Mouse (Mus musculus) neural tube, embryonic 12.5 days (tissue): ENCODE results near the gene Rpl12. TPM values are rescaled to one million over a fixed set of nuclear protein-coding genes. Genes with fewer than 3 reads are reported as not detected.

Source experiments
- ATAC-seq: fragments of 200-750 bp; cut with Nextera tagmentation; 2 replicates; pipeline ENCODE4 v1.8.0; 2017; ENCODE audit warnings: low read depth, mild to moderate bottlenecking, moderate TSS enrichment, moderate library complexity; ENCODE audit not compliant: low FRiP score
- H3K27ac ChIP-seq: fragments of 300-500 bp; sonication (generic); 2 replicates; pipeline ENCODE4 v1.5.1; 2016
- H3K27me3 ChIP-seq: fragments of 300-500 bp; sonication (generic); replicated peaks from 2 replicates; pipeline ENCODE4 v1.6.1; 2016; ENCODE audit warnings: mild to moderate bottlenecking
- H3K36me3 ChIP-seq: fragments of 300-500 bp; sonication (generic); 2 replicates; pipeline ENCODE4 v1.6.1; 2016; ENCODE audit warnings: mild to moderate bottlenecking
- H3K4me1 ChIP-seq: fragments of 300-500 bp; sonication (generic); 2 replicates; pipeline ENCODE4 v1.6.1; 2016
- H3K4me2 ChIP-seq: fragments of 300-500 bp; sonication (generic); replicated peaks from 2 replicates; pipeline ENCODE4 v1.6.1; 2016; ENCODE audit warnings: mild to moderate bottlenecking
- H3K4me3 ChIP-seq: fragments of 300-500 bp; sonication (generic); 2 replicates; pipeline ENCODE4 v1.5.1; 2016
- H3K9ac ChIP-seq: fragments of 300-500 bp; sonication (generic); 2 replicates; pipeline ENCODE4 v1.6.1; 2016; ENCODE audit warnings: mild to moderate bottlenecking
- H3K9me3 ChIP-seq: fragments of 300-500 bp; sonication (generic); 2 replicates; pipeline ENCODE4 v1.6.1; 2016; ENCODE audit warnings: mild to moderate bottlenecking
- WGBS: fragments of 180-500 bp; shearing (Covaris S2); methylation state at CpG from one replicate; pipeline ENCODE4 v1.1.7; 2016; 5-methylcytosine and 5-hydroxymethylcytosine counted together
- polyA plus RNA-seq: library from polyadenylated mRNA; unstranded; fragments of >200 nt; fragmentation: Nextera tagmentation; extraction: Ambion mirVana; gene quantifications from 2 replicates; pipeline ENCODE4 v1.2.1, GENCODE M21; 2016

Gene Rpl12
- 108 and 122 TPM in 2 replicates for polyA plus RNA-seq

- H3K9ac ChIP-seq: peak within 1 kb of the TSS; percentile 95
- 2% methylated on average over 55 of the region's 55 CpGs for WGBS
- peak within 1 kb of the TSS; percentile 85 for H3K4me3 ChIP-seq
- H3K27ac ChIP-seq: peak within 1 kb of the TSS; percentile 62
- ATAC-seq: peak; percentile 92
- H3K36me3 ChIP-seq: peaks cover 33% of the 10 kb centered on the region
- H3K4me2 ChIP-seq: peak within 1 kb of the TSS; percentile 94
- peaks cover 38% of the 10 kb centered on the region for H3K4me1 ChIP-seq
- no peaks in the 10 kb centered on the region for H3K27me3 ChIP-seq
- no peaks in the 10 kb centered on the region for H3K9me3 ChIP-seq
These were observed at the start of gene Rpl12, which contains the start of gene Lrsam1 for GRCm38 (mm10) chr2:32961192-32961995. TSS of gene Rpl12 (plus strand) at chr2:32961559. TSS of gene Lrsam1 (minus strand) at chr2:32961614.

GRCm38 (mm10) chr2:32911639-32912182 is 49.6 kb upstream of the Rpl12 start:
- H3K27me3 ChIP-seq: no peaks in the 10 kb centered on the region
- H3K9me3 ChIP-seq: no peaks in the 10 kb centered on the region
- 85% methylated on average over 7 of the region's 7 CpGs for WGBS
- no peak overlapping the region for H3K9ac ChIP-seq
- no peak for ATAC-seq
- no peak overlapping the region for H3K4me2 ChIP-seq
- H3K4me1 ChIP-seq: peaks cover 26% of the 10 kb centered on the region
- H3K4me3 ChIP-seq: no peak overlapping the region
- peaks cover 26% of the 10 kb centered on the region; the same call in 1 of the 2 replicates for H3K36me3 ChIP-seq
- no peak overlapping the region for H3K27ac ChIP-seq

GRCm38 (mm10) chr2:32912210-32912804 is 49.1 kb upstream of the Rpl12 start:
- Histone ChIP-seq H3K9ac (no peak overlapping the region), H3K4me1 (peaks cover 26% of the 10 kb centered on the region), H3K9me3 (no peaks in the 10 kb centered on the region), H3K36me3 (peaks cover 26% of the 10 kb centered on the region; the same call in 1 of the 2 replicates), H3K27me3 (no peaks in the 10 kb centered on the region), H3K4me2 (no peak overlapping the region), H3K4me3 (no peak overlapping the region), H3K27ac (no peak overlapping the region)
- WGBS: 31% methylated on average over 19 of the region's 19 CpGs
- no peak for ATAC-seq

GRCm38 (mm10) chr2:32914362-32914761 is 47.0 kb upstream of the Rpl12 start:
- no peak overlapping the region for H3K4me2 ChIP-seq
- H3K36me3 ChIP-seq: peaks cover 36% of the 10 kb centered on the region
- H3K9ac ChIP-seq: no peak overlapping the region
- WGBS: 78% methylated on average over 5 of the region's 5 CpGs
- H3K4me3 ChIP-seq: no peak overlapping the region
- H3K9me3 ChIP-seq: no peaks in the 10 kb centered on the region
- no peak for ATAC-seq
- no peak overlapping the region for H3K27ac ChIP-seq
- peaks cover 6% of the 10 kb centered on the region; the same call in 1 of the 2 replicates for H3K4me1 ChIP-seq
- H3K27me3 ChIP-seq: no peaks in the 10 kb centered on the region

- 0 out of 2 replicates have a peak overlapping the region, but pooled peaks have one; percentile 2 for H3K27ac ChIP-seq
- 40% methylated on average over 3 of the region's 3 CpGs for WGBS
- no peak for ATAC-seq
These were observed 46.5 kb upstream of the Rpl12 start for GRCm38 (mm10) chr2:32914896-32915295.

GRCm38 (mm10) chr2:32917526-32917925 is 43.8 kb upstream of the Rpl12 start:
- Histone ChIP-seq H3K4me1 (peaks cover 6% of the 10 kb centered on the region; the same call in 1 of the 2 replicates), H3K36me3 (peaks cover 44% of the 10 kb centered on the region), H3K27me3 (no peaks in the 10 kb centered on the region), H3K9ac (no peak overlapping the region), H3K27ac (no peak overlapping the region), H3K4me2 (no peak overlapping the region), H3K4me3 (no peak overlapping the region), H3K9me3 (no peaks in the 10 kb centered on the region)
- no peak for ATAC-seq
- 81% methylated on average over 11 of the region's 11 CpGs for WGBS

More at GRCm38 (mm10) chr2:32914896-32915295, 46.5 kb upstream of the Rpl12 start:
- H3K36me3 ChIP-seq: peaks cover 42% of the 10 kb centered on the region
- peaks cover 6% of the 10 kb centered on the region; the same call in 1 of the 2 replicates for H3K4me1 ChIP-seq
- H3K4me3 ChIP-seq: no peak overlapping the region
- no peak overlapping the region for H3K9ac ChIP-seq
- H3K9me3 ChIP-seq: no peaks in the 10 kb centered on the region
- no peaks in the 10 kb centered on the region for H3K27me3 ChIP-seq
- H3K4me2 ChIP-seq: no peak overlapping the region

GRCm38 (mm10) chr2:32918391-32918790 is 43.0 kb upstream of the Rpl12 start:
- H3K9me3 ChIP-seq: no peaks in the 10 kb centered on the region
- H3K27me3 ChIP-seq: no peaks in the 10 kb centered on the region
- WGBS: 80% methylated on average over 9 of the region's 9 CpGs
- H3K27ac ChIP-seq: no peak overlapping the region
- H3K36me3 ChIP-seq: peaks cover 52% of the 10 kb centered on the region
- H3K4me2 ChIP-seq: no peak overlapping the region
- peaks cover 6% of the 10 kb centered on the region; the same call in 1 of the 2 replicates for H3K4me1 ChIP-seq
- H3K4me3 ChIP-seq: no peak overlapping the region
- no peak for ATAC-seq
- no peak overlapping the region for H3K9ac ChIP-seq

GRCm38 (mm10) chr2:32921235-32921634 is 40.1 kb upstream of the Rpl12 start:
- WGBS: 85% methylated on average over 7 of the region's 7 CpGs
- no peak overlapping the region for H3K4me2 ChIP-seq
- H3K9ac ChIP-seq: no peak overlapping the region
- H3K4me1 ChIP-seq: no peaks in the 10 kb centered on the region
- H3K9me3 ChIP-seq: no peaks in the 10 kb centered on the region
- ATAC-seq: no peak
- no peak overlapping the region for H3K27ac ChIP-seq
- H3K27me3 ChIP-seq: no peaks in the 10 kb centered on the region
- H3K4me3 ChIP-seq: no peak overlapping the region
- peaks cover 64% of the 10 kb centered on the region for H3K36me3 ChIP-seq

GRCm38 (mm10) chr2:32921801-32922380 is 39.5 kb upstream of the Rpl12 start:
- Histone ChIP-seq H3K27me3 (no peaks in the 10 kb centered on the region), H3K9ac (no peak overlapping the region), H3K4me1 (no peaks in the 10 kb centered on the region), H3K4me3 (no peak overlapping the region), H3K27ac (no peak overlapping the region), H3K4me2 (no peak overlapping the region), H3K36me3 (peaks cover 69% of the 10 kb centered on the region), H3K9me3 (no peaks in the 10 kb centered on the region)
- ATAC-seq: no peak
- WGBS: 90% methylated on average over 15 of the region's 15 CpGs

- no peak for ATAC-seq
- Histone ChIP-seq H3K27ac (no peak overlapping the region), H3K27me3 (no peaks in the 10 kb centered on the region), H3K9ac (no peak overlapping the region), H3K36me3 (peaks cover 71% of the 10 kb centered on the region), H3K4me1 (no peaks in the 10 kb centered on the region), H3K4me2 (no peak overlapping the region), H3K9me3 (no peaks in the 10 kb centered on the region), H3K4me3 (no peak overlapping the region)
- WGBS: 89% methylated on average over 13 of the region's 13 CpGs
These were observed 38.8 kb upstream of the Rpl12 start for GRCm38 (mm10) chr2:32922564-32922963.

- Histone ChIP-seq H3K4me2 (no peak overlapping the region), H3K9ac (no peak overlapping the region), H3K4me1 (no peaks in the 10 kb centered on the region), H3K27ac (no peak overlapping the region), H3K36me3 (peaks cover 67% of the 10 kb centered on the region), H3K9me3 (no peaks in the 10 kb centered on the region), H3K4me3 (no peak overlapping the region), H3K27me3 (no peaks in the 10 kb centered on the region)
- no peak for ATAC-seq
- 93% methylated on average over 24 of the region's 24 CpGs for WGBS
These were observed 37.7 kb upstream of the Rpl12 start for GRCm38 (mm10) chr2:32923551-32924250.
